Mouse (Mus musculus): ENCODE results near the gene Mb21d2. TPM values are rescaled to one million over a fixed set of nuclear protein-coding genes. Genes with fewer than 3 reads are reported as not detected.
A peak's percentile ranks its signal among the peaks of the same experiment; 100 is the strongest.

Gene Mb21d2
- polyA plus RNA-seq, 1 experiment from 2014 or later = 1.3 TPM

GRCm38 (mm10) chr16:28898509-28899160 lies 30.8 kb downstream of the Mb21d2 start:
- Histone ChIP-seq H3K9me3 (replicated peaks) (no peaks in the 10 kb centered on the region), H3K36me3 (no peaks in the 10 kb centered on the region), H3K27ac (no peak overlapping the region), H3K4me2 (no peak overlapping the region), H3K27me3 (no peaks in the 10 kb centered on the region), H3K4me3 (replicated peaks) (no peak overlapping the region), H3K4me1 (replicated peaks) (no peaks in the 10 kb centered on the region), H3K9ac (no peak overlapping the region)
- no peak for DNase-seq
- ATAC-seq (ENCODE audit: low read depth) = no peak
- WGBS (ENCODE audit: insufficient replicate concordance) = 36% methylated on average over 15 of the region's 15 CpGs

GRCm38 (mm10) chr16:28896571-28896970 lies 32.9 kb downstream of the Mb21d2 start:
- Histone ChIP-seq H3K4me1 (replicated peaks) (no peaks in the 10 kb centered on the region), H3K4me3 (replicated peaks) (no peak overlapping the region), H3K9me3 (replicated peaks) (no peaks in the 10 kb centered on the region), H3K9ac (no peak overlapping the region), H3K36me3 (no peaks in the 10 kb centered on the region), H3K4me2 (no peak overlapping the region), H3K27ac (no peak overlapping the region), H3K27me3 (no peaks in the 10 kb centered on the region)
- 80% methylated on average over 7 of the region's 7 CpGs for WGBS (ENCODE audit: insufficient replicate concordance)
- ATAC-seq (ENCODE audit: low read depth) = no peak
- DNase-seq = no peak

- Histone ChIP-seq H3K9ac (no peak overlapping the region), H3K9me3 (replicated peaks) (peaks cover 3% of the 10 kb centered on the region; the same call in 1 of the 2 replicates), H3K27me3 (no peaks in the 10 kb centered on the region), H3K4me1 (replicated peaks) (no peaks in the 10 kb centered on the region), H3K36me3 (no peaks in the 10 kb centered on the region), H3K4me3 (replicated peaks) (no peak overlapping the region), H3K4me2 (no peak overlapping the region), H3K27ac (no peak overlapping the region)
- WGBS (ENCODE audit: insufficient replicate concordance) = 78% methylated on average over 6 of the region's 6 CpGs
- ATAC-seq (ENCODE audit: low read depth) = no peak
- DNase-seq = no peak
These were observed 34.6 kb downstream of the Mb21d2 start for GRCm38 (mm10) chr16:28894872-28895271.

- ATAC-seq (ENCODE audit: low read depth) (no peak), DNase-seq (no peak)
- Histone ChIP-seq H3K4me1 (replicated peaks) (no peaks in the 10 kb centered on the region), H3K36me3 (no peaks in the 10 kb centered on the region), H3K9ac (no peak overlapping the region), H3K9me3 (replicated peaks) (peaks cover 13% of the 10 kb centered on the region; the same call in 1 of the 2 replicates), H3K27ac (no peak overlapping the region), H3K27me3 (no peaks in the 10 kb centered on the region), H3K4me3 (replicated peaks) (no peak overlapping the region), H3K4me2 (no peak overlapping the region)
- WGBS (ENCODE audit: insufficient replicate concordance) = 42% methylated on average over 5 of the region's 5 CpGs
These were observed 36.2 kb downstream of the Mb21d2 start for GRCm38 (mm10) chr16:28893266-28893665.

DNA sequence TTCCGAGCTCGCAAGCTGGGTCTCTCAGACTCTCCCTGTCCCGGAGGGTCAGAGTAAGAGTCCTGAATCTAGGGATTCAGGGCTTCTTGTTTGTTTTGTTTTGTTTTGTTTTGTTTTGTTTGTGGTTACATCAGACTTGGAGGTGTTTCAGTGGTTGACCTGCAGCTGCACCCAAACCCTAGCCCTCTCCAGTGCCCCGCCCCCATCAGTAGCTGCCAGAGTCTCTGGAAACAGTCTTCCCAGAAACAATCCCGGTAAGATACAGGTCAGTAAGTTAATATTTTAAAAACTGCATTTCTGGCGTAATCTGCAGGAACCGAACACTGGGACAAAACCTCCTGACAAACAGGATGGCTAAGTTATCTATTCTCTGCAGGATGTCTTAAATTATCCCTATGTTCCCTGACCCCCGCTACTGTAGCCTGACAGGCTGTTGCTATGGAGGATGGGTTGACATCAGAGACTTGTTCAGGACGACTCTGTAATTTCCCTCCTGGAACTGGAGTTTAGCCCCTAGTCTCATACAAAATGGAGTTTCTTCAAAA lies 43.2 kb downstream of the Mb21d2 start:
- Histone ChIP-seq H3K4me2 (no peak overlapping the region), H3K27ac (no peak overlapping the region), H3K9ac (no peak overlapping the region), H3K4me1 (replicated peaks) (peaks cover 12% of the 10 kb centered on the region; the same call in 1 of the 2 replicates), H3K27me3 (no peaks in the 10 kb centered on the region), H3K36me3 (no peaks in the 10 kb centered on the region), H3K4me3 (replicated peaks) (no peak overlapping the region), H3K9me3 (replicated peaks) (peaks cover 13% of the 10 kb centered on the region; the same call in 1 of the 2 replicates)
- 62% methylated on average over 9 of the region's 9 CpGs for WGBS (ENCODE audit: insufficient replicate concordance)
- no peak for ATAC-seq (ENCODE audit: low read depth)
- DNase-seq = no peak

DNA sequence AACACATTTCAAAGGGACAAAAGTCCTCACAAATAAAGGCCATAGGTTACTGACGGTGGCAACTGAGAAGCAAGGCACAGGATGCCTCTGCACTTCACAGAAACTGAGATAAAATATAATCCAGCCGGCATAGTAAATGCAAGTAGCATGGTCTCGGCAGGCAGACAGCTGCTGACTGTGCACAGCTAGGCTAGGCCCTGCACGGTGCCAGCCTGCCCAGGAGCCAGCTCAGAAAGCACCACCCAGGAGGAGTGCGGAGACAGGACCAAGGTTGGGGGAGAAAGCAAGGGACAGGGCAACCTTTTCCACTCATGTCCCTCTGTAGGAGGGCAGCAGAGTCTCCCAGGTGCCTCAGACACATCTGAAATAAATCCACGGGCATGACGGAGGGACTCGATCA lies 44.0 kb downstream of the Mb21d2 start:
- H3K9ac ChIP-seq = no peak overlapping the region
- ATAC-seq (ENCODE audit: low read depth) (no peak), DNase-seq (no peak)
- peaks cover 10% of the 10 kb centered on the region; the same call in 1 of the 2 replicates for H3K9me3 ChIP-seq (replicated peaks)
- 77% methylated on average over 8 of the region's 8 CpGs for WGBS (ENCODE audit: insufficient replicate concordance)
- no peak overlapping the region for H3K4me3 ChIP-seq (replicated peaks)
- H3K4me1 ChIP-seq (replicated peaks) = peaks cover 16% of the 10 kb centered on the region; the same call in 1 of the 2 replicates
- no peak overlapping the region for H3K27ac ChIP-seq
- H3K36me3 ChIP-seq = no peaks in the 10 kb centered on the region
- no peaks in the 10 kb centered on the region for H3K27me3 ChIP-seq
- no peak overlapping the region for H3K4me2 ChIP-seq

GRCm38 (mm10) chr16:28884661-28885060 lies 44.8 kb downstream of the Mb21d2 start:
- 59% methylated on average over 5 of the region's 5 CpGs for WGBS (ENCODE audit: insufficient replicate concordance)

DNA sequence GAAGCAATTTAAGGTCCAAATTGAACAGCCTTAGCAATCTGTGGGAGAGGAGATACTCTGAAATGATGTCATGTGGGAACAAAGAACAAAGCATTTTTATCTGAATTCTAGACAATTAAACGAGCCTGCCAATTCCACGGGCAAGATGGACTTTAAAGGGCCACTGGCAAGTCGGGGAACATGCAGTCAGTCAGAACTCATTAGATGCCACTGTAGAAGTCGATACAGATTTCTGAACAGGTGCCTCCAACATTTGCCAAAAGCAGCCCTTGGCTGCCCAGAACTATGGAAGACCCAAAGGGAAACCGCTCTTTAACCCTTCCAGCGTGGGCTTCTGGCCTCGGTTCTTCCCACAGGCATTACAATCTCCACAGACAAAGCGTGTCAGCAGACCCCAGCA lies 45.8 kb downstream of the Mb21d2 start:
- 67% methylated on average over 8 of the region's 8 CpGs for WGBS (ENCODE audit: insufficient replicate concordance)
- ATAC-seq (ENCODE audit: low read depth) (no peak), DNase-seq (no peak)
- no peak overlapping the region for H3K4me2 ChIP-seq
- peaks cover 22% of the 10 kb centered on the region; the same call in 1 of the 2 replicates for H3K4me1 ChIP-seq (replicated peaks)
- no peaks in the 10 kb centered on the region for H3K36me3 ChIP-seq
- no peak overlapping the region for H3K9ac ChIP-seq
- H3K4me3 ChIP-seq (replicated peaks) = no peak overlapping the region
- H3K27ac ChIP-seq = no peak overlapping the region
- 0 out of 2 replicates have a peak, but pooled peaks cover under 1% of the 10 kb centered on the region for H3K9me3 ChIP-seq (replicated peaks)
- no peaks in the 10 kb centered on the region for H3K27me3 ChIP-seq

More at GRCm38 (mm10) chr16:28884661-28885060, 44.8 kb downstream of the Mb21d2 start:
- Histone ChIP-seq H3K4me2 (no peak overlapping the region), H3K27ac (no peak overlapping the region), H3K4me1 (replicated peaks) (peaks cover 20% of the 10 kb centered on the region; the same call in 1 of the 2 replicates), H3K9me3 (replicated peaks) (peaks cover 8% of the 10 kb centered on the region; the same call in 1 of the 2 replicates), H3K9ac (no peak overlapping the region), H3K27me3 (no peaks in the 10 kb centered on the region), H3K36me3 (no peaks in the 10 kb centered on the region), H3K4me3 (replicated peaks) (no peak overlapping the region)
- no peak for ATAC-seq (ENCODE audit: low read depth)
- DNase-seq = no peak

DNA sequence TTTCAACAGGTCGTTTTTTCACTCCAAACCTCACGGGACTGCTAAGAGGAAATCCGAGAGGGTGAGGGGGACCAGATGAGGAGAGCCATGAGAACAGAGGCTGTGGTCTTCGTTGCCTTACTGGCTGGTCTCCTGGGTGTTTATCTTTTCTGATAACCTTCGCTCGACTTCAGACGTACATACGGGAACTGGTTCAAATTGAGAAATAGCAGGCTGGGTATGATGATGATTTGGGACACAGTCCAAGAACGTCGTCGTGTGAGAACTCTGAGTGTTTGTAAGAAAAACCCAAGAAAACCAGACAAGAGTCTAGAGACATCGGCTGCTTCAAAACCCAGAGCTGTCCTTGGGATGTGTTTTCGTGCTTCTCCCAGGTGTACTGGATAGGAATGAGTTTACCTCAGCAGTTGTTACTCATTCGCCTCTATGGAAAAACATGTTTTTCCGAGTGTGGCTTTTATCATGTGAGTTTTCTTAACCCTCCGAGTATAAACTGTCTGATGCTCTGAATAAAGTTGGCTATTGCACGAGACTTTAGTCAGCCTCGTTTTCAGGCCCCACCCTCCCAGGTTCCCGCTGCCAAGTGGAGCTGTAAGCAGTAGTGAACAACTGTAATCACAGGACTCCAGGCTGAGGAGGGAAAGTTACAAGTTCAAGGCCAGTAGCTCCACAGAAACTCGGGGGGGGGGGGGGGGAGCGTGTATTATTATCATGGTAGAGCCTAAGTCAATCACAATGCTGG lies 46.6 kb downstream of the Mb21d2 start:
- ATAC-seq (ENCODE audit: low read depth) = no peak; the same call in 1 of the 2 replicates
- H3K9ac ChIP-seq = no peak overlapping the region
- no peaks in the 10 kb centered on the region for H3K36me3 ChIP-seq
- WGBS (ENCODE audit: insufficient replicate concordance) = 57% methylated on average over 21 of the region's 21 CpGs
- H3K4me1 ChIP-seq (replicated peaks) = peaks cover 22% of the 10 kb centered on the region; the same call in 1 of the 2 replicates
- H3K27ac ChIP-seq = no peak overlapping the region
- H3K4me2 ChIP-seq = no peak overlapping the region
- no peak for DNase-seq
- no peaks in the 10 kb centered on the region for H3K9me3 ChIP-seq (replicated peaks)
- no peaks in the 10 kb centered on the region for H3K27me3 ChIP-seq
- no peak overlapping the region for H3K4me3 ChIP-seq (replicated peaks)

DNA sequence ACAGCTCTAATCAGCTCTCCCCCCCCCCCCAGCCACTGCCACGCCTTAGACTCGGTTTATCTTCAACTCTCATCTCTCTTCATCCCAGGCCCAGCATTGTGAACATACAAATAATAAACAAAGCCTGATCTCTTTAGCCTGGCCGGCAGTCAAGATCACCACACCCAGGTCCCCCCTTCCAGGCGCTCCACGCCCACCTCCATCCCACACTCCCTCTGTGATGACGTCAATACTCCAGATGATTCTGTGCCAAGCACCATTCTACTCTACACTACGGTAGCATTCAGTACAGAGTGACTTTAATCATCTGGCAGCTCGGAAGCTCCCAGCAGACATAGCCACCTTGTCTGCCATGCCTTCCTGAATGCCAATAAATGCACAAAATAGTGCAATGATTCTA lies 47.7 kb downstream of the Mb21d2 start:
- Histone ChIP-seq H3K27ac (no peak overlapping the region), H3K4me3 (replicated peaks) (no peak overlapping the region), H3K9me3 (replicated peaks) (no peaks in the 10 kb centered on the region), H3K4me1 (replicated peaks) (peaks cover 22% of the 10 kb centered on the region; the same call in 1 of the 2 replicates), H3K27me3 (no peaks in the 10 kb centered on the region), H3K36me3 (no peaks in the 10 kb centered on the region), H3K4me2 (no peak overlapping the region), H3K9ac (no peak overlapping the region)
- no peak for ATAC-seq (ENCODE audit: low read depth)
- 57% methylated on average over 8 of the region's 8 CpGs for WGBS (ENCODE audit: insufficient replicate concordance)
- DNase-seq = no peak

- H3K4me2 ChIP-seq = no peak overlapping the region
- whole genome bisulfite sequencing (ENCODE audit: insufficient replicate concordance) = 45% methylated on average over 8 of the region's 8 CpGs
- H3K36me3 ChIP-seq = no peaks in the 10 kb centered on the region
- peak; percentile 29; the same call in 1 of the 2 replicates for ATAC-seq (ENCODE audit: low read depth)
- peaks cover 22% of the 10 kb centered on the region; the same call in 1 of the 2 replicates for H3K4me1 ChIP-seq (replicated peaks)
- H3K27ac ChIP-seq = no peak overlapping the region
- DNase-seq = no peak
- no peaks in the 10 kb centered on the region for H3K9me3 ChIP-seq (replicated peaks)
- no peaks in the 10 kb centered on the region for H3K27me3 ChIP-seq
- no peak overlapping the region for H3K9ac ChIP-seq
- no peak overlapping the region for H3K4me3 ChIP-seq (replicated peaks)
These were observed 48.7 kb downstream of the Mb21d2 start for GRCm38 (mm10) chr16:28880756-28881155.
